Mouse (Mus musculus): ENCODE measurements at regions not wholly inside any gene's neighbourhood (a gene's known extent, or its start where the extent isn't known, plus 50 kb on each side); places are given as distances from the start of the nearest gene placed in this dataset.

DNA sequence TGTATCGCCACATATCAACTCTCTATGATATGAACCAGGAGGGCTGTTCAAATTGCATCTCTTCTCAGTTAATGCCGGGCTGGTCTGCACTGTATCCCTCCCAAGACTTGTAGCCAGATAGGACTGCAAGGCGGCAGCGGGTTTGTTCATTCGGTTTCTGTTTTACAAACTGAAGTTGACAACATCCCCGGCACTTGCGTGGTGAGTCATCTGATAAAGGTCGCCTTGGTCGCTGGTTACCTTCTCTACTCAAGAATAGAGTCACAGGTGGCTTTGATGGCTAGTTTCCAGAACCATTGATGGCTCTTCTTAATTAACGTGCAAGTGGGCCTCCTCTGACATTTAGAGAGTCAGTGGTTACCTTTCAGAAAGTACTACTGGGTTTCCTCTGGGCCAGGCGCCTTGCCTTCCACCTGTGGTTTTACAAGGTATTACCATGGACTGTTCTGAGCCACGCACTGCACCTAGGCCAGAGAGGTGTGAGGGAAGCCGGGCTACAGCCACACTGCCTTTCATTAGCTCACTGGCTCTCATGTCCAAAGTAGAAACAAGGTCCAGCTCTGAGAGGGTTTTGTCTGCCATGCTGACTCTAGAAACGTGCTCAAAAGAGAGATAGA, 1266.9 kb upstream of the A1bg start:
- TF ChIP-seq POLR2A (IDR thresholded peaks at IDR 0.05; ENCODE audit: control insufficient read depth, low read depth, low read length) (no peak), CTCF (IDR thresholded peaks at IDR 0.05; ENCODE audit: control insufficient read depth, insufficient read depth, insufficient replicate concordance, low read depth, low read length) (no peak)

Data from testis, adult 2 months (tissue).